Mouse (Mus musculus) erythroblast, embryonic 14.5 days (primary cell): ENCODE results near the gene Ltbr. TPM values are rescaled to one million over a fixed set of nuclear protein-coding genes. Genes with fewer than 3 reads are reported as not detected.
"Not testable (repeated sequence)": the region's sequence is repeated elsewhere in the genome, so short reads cannot be mapped to it uniquely, and the experiment has no call there.

Experiments
- H3K27me3 ChIP-seq: 2 replicates; pipeline ENCODE4 v1.6.1; 2012; ENCODE audit warnings: inconsistent platforms; ENCODE audit not compliant: control insufficient read depth
- H3K36me3 ChIP-seq: 2 replicates; pipeline ENCODE4 v1.6.1; 2012; ENCODE audit warnings: mild to moderate bottlenecking, inconsistent platforms; ENCODE audit not compliant: control insufficient read depth
- H3K4me1 ChIP-seq: 2 replicates; pipeline ENCODE4 v1.6.1; 2012; ENCODE audit warnings: inconsistent platforms; ENCODE audit not compliant: control insufficient read depth
- H3K4me3 ChIP-seq: replicated peaks from 2 replicates; pipeline ENCODE3; 2012; ENCODE audit warnings: moderate library complexity, mild to moderate bottlenecking, inconsistent platforms
- H3K9me3 ChIP-seq: 2 replicates; pipeline ENCODE4 v1.6.1; 2012; ENCODE audit warnings: low read length, inconsistent platforms, mixed read lengths; ENCODE audit not compliant: control insufficient read depth
- GATA1 ChIP-seq: IDR thresholded peaks from 2 replicates; pipeline ENCODE4 v1.6.1; 2012; ENCODE audit warnings: low read length, inconsistent platforms, mixed read lengths
- TAL1 ChIP-seq: IDR thresholded peaks from 3 replicates; pipeline ENCODE4 v1.6.1; 2012; ENCODE audit warnings: low read length, inconsistent platforms, mixed read lengths
- polyA plus RNA-seq: library from polyadenylated mRNA; stranded (reverse); fragments of >175 nt; gene quantifications from 2 replicates; pipeline ENCODE4 v1.2.3, GENCODE M21; 2012

Ltbr gene
- polyA plus RNA-seq, 1 experiment: 0.20 TPM

GRCm38 (mm10) chr6:125309406-125309805 is 4.3 kb downstream of the Ltbr start:
- Histone ChIP-seq H3K27me3 (peaks cover 21% of the 10 kb centered on the region), H3K4me1 (peaks cover 3% of the 10 kb centered on the region)

GRCm38 (mm10) chr6:125308921-125309320 is 4.8 kb downstream of the Ltbr start:
- Histone ChIP-seq H3K4me1 (peaks cover 2% of the 10 kb centered on the region), H3K27me3 (peaks cover 16% of the 10 kb centered on the region), H3K36me3 (peaks cover 6% of the 10 kb centered on the region; the same call in 1 of the 2 replicates), H3K4me3 (no peak overlapping the region), H3K9me3 (no peaks in the 10 kb centered on the region)
- TF ChIP-seq TAL1: no peak
- TF ChIP-seq GATA1: no peak

More at GRCm38 (mm10) chr6:125309406-125309805, 4.3 kb downstream of the Ltbr start:
- no peaks in the 10 kb centered on the region for H3K9me3 ChIP-seq
- no peak overlapping the region for H3K4me3 ChIP-seq
- no peak for TF ChIP-seq TAL1
- peaks cover 6% of the 10 kb centered on the region; the same call in 1 of the 2 replicates for H3K36me3 ChIP-seq

GRCm38 (mm10) chr6:125307091-125307490 is 6.6 kb downstream of the Ltbr start:
- H3K9me3 ChIP-seq: no peaks in the 10 kb centered on the region
- H3K27me3 ChIP-seq: no peaks in the 10 kb centered on the region
- H3K36me3 ChIP-seq: peaks cover 6% of the 10 kb centered on the region; the same call in 1 of the 2 replicates
- TF ChIP-seq TAL1 (no peak), GATA1 (no peak)
- no peaks in the 10 kb centered on the region for H3K4me1 ChIP-seq
- no peak overlapping the region for H3K4me3 ChIP-seq

GRCm38 (mm10) chr6:125305465-125305864 is 8.2 kb downstream of the Ltbr start:
- no peak for TF ChIP-seq TAL1
- no peak for TF ChIP-seq GATA1
- H3K4me1 ChIP-seq: no peaks in the 10 kb centered on the region
- H3K36me3 ChIP-seq: peaks cover 6% of the 10 kb centered on the region; the same call in 1 of the 2 replicates
- H3K9me3 ChIP-seq: no peaks in the 10 kb centered on the region
- H3K4me3 ChIP-seq: no peak overlapping the region
- no peaks in the 10 kb centered on the region for H3K27me3 ChIP-seq

GRCm38 (mm10) chr6:125304408-125304807 is 9.3 kb downstream of the Ltbr start:
- not testable (repeated sequence) for H3K27me3 ChIP-seq, H3K9me3 ChIP-seq, H3K4me1 ChIP-seq, H3K36me3 ChIP-seq, H3K4me3 ChIP-seq

DNA sequence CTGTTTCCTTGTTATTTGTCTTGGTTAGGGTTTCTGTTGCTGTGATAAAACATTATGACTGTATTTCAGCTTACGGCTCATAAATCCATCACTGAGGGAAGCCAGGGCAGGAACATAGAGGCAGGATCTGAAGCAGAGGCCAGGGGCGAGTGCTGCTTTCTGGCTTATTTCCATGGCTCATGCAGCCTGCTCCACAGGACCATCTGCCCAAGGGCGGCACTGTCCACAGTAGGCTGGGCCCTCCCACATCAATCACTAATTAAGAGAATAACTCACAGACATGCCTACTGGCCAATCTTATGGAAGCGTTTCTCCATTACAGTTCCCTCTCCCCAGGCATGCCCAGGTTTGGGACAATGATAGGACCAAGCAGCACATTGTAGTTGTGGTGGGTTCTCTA is 10.4 kb downstream of the Ltbr start:
- no peaks in the 10 kb centered on the region for H3K27me3 ChIP-seq
- no peaks in the 10 kb centered on the region for H3K4me1 ChIP-seq
- no peak overlapping the region for H3K4me3 ChIP-seq
- H3K36me3 ChIP-seq: peaks cover 6% of the 10 kb centered on the region; the same call in 1 of the 2 replicates
- no peaks in the 10 kb centered on the region for H3K9me3 ChIP-seq
- no peak for TF ChIP-seq GATA1
- no peak for TF ChIP-seq TAL1

DNA sequence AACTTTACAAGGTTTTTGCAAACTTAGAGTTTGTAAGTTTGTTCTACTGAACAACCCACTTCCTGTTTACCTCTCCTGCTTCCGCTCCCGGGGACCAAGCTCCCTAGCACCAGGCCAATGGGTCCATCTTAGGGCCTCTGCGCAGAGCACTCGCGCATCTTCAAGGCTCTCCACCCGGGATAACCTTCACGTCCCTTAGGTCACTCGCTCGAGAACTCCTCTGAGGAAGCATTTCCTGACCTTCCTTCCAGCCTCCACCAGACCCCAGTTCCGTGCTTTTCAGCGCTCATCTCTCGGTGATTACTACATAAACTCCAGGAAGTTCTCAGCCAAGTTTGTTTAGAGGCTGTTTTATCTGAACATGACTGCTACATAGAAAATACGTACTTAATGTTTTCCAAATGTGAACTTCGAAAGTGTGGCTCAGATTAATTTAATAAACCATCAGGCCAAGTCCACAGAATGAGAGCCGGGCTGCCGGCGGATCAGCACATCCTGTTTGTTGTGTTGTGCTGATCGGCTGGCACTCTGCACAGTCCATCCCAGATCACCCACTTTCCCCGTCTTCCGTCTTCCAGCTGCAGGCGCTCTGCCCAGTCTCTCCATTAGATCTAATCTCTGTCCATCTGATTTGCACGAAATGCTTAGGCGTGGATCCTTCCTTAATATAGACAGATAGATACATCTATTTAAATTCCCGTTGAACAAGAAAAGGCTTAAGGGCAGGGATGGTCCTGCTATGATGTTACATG is 11.3 kb downstream of the Ltbr start:
- H3K4me3 ChIP-seq: no peak overlapping the region
- H3K27me3 ChIP-seq: no peaks in the 10 kb centered on the region
- no peaks in the 10 kb centered on the region for H3K9me3 ChIP-seq
- H3K36me3 ChIP-seq: peaks cover 6% of the 10 kb centered on the region; the same call in 1 of the 2 replicates
- TF ChIP-seq TAL1 (no peak), GATA1 (no peak)
- no peaks in the 10 kb centered on the region for H3K4me1 ChIP-seq

GRCm38 (mm10) chr6:125300982-125301381 is 12.7 kb downstream of the Ltbr start:
- Histone ChIP-seq H3K27me3 (no peaks in the 10 kb centered on the region), H3K4me1 (no peaks in the 10 kb centered on the region), H3K4me3 (no peak overlapping the region), H3K36me3 (no peaks in the 10 kb centered on the region), H3K9me3 (no peaks in the 10 kb centered on the region)
- TF ChIP-seq TAL1 (no peak), GATA1 (no peak)

DNA sequence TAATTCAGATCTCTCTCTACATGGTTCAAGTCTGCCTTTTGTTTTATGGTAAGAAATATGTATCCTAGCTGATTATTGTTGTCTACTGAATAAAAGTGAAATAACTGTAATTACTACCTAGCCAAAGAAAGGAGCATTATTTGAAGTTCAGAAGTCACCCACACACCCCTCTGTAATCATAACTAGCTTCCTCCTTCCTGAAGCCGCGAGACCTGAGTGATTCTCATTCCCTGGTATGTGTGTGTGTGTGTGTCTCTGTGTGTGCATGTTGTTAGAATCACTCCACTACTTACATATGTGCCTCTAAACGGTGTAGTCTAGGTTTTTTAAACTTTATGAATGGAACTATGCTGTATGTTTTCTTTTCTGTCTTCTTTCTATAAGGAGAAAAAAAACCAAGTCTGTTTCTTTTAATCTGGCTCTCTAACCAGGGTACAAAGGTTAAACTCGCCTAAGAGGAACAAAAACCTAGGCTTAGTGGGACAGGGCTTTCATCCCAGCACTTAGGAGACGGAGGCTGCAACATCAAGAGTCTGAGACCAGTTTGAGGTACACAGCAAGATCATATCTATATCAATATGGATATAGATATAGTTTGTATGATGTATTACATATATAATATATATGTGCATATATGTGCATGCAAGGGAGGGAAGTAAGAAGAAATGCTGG is 16.4 kb downstream of the Ltbr start:
- no peaks in the 10 kb centered on the region for H3K36me3 ChIP-seq
- H3K4me1 ChIP-seq: no peaks in the 10 kb centered on the region
- H3K4me3 ChIP-seq: no peak overlapping the region
- no peaks in the 10 kb centered on the region for H3K27me3 ChIP-seq
- no peaks in the 10 kb centered on the region for H3K9me3 ChIP-seq
- TF ChIP-seq TAL1 (no peak), GATA1 (no peak)
